Mouse (Mus musculus) cerebral cortex, adult 2 months (tissue): Measurements from ENCODE around the gene Mrpl36.

Experiments
- WGBS: fragments of 180-500 bp; shearing (Covaris S2); methylation state at CpG from one replicate; pipeline ENCODE4 v1.1.7; 2018; 5-methylcytosine and 5-hydroxymethylcytosine counted together

The Mrpl36 gene

GRCm38 (mm10) chr13:73327827-73328698, at the start of gene Mrpl36, which contains the start of gene Ndufs6:
TSS of gene Mrpl36 (plus strand) at chr13:73328513.
TSS of gene Ndufs6 (minus strand) at chr13:73328542.
- 2% methylated on average over 45 of the region's 45 CpGs for WGBS

- 75% methylated on average over 1 of the region's 1 CpGs for WGBS
Measured at GRCm38 (mm10) chr13:73279196-73279595, 49.1 kb upstream of the Mrpl36 start.

- WGBS = 94% methylated on average over 2 of the region's 2 CpGs
Measured at GRCm38 (mm10) chr13:73282407-73282806, 45.9 kb upstream of the Mrpl36 start.

- WGBS = 78% methylated on average over 1 of the region's 1 CpGs
Measured at GRCm38 (mm10) chr13:73283534-73283933, 44.8 kb upstream of the Mrpl36 start.

GRCm38 (mm10) chr13:73290206-73290605, 38.1 kb upstream of the Mrpl36 start:
- WGBS = 92% methylated on average over 6 of the region's 6 CpGs

- WGBS = 59% methylated on average over 2 of the region's 2 CpGs
Measured at GRCm38 (mm10) chr13:73291102-73291501, 37.2 kb upstream of the Mrpl36 start.

- WGBS = 84% methylated on average over 4 of the region's 4 CpGs
Measured at GRCm38 (mm10) chr13:73298717-73299116, 29.6 kb upstream of the Mrpl36 start.

- 68% methylated on average over 5 of the region's 5 CpGs for whole genome bisulfite sequencing
Measured at GRCm38 (mm10) chr13:73299322-73299721, 29.0 kb upstream of the Mrpl36 start.

GRCm38 (mm10) chr13:73304729-73305128, 23.6 kb upstream of the Mrpl36 start:
- WGBS = 89% methylated on average over 6 of the region's 6 CpGs

GRCm38 (mm10) chr13:73305398-73306084, 22.8 kb upstream of the Mrpl36 start:
- WGBS = 63% methylated on average over 8 of the region's 8 CpGs

GRCm38 (mm10) chr13:73306085-73306410, 22.3 kb upstream of the Mrpl36 start:
- WGBS = 74% methylated on average over 4 of the region's 4 CpGs

- 82% methylated on average over 4 of the region's 4 CpGs for WGBS
Measured at GRCm38 (mm10) chr13:73306430-73306829, 21.9 kb upstream of the Mrpl36 start.

GRCm38 (mm10) chr13:73310183-73310929, 18.0 kb upstream of the Mrpl36 start:
- 43% methylated on average over 8 of the region's 8 CpGs for WGBS

GRCm38 (mm10) chr13:73320048-73320447, 8.3 kb upstream of the Mrpl36 start:
- WGBS = 96% methylated on average over 4 of the region's 4 CpGs

GRCm38 (mm10) chr13:73322626-73323025, 5.7 kb upstream of the Mrpl36 start:
- 91% methylated on average over 10 of the region's 10 CpGs for WGBS

- 96% methylated on average over 4 of the region's 4 CpGs for WGBS
Measured at GRCm38 (mm10) chr13:73323406-73323805, 4.9 kb upstream of the Mrpl36 start.

GRCm38 (mm10) chr13:73330844-73331501, 2.7 kb downstream of the Mrpl36 start:
- WGBS = under 1% methylated on average over 42 of the region's 42 CpGs

- 35% methylated on average over 3 of the region's 3 CpGs for WGBS
Measured at GRCm38 (mm10) chr13:73331736-73332135, 3.4 kb downstream of the Mrpl36 start.

- WGBS = 53% methylated on average over 7 of the region's 7 CpGs
Measured at GRCm38 (mm10) chr13:73336753-73337152, 8.4 kb downstream of the Mrpl36 start.

GRCm38 (mm10) chr13:73345102-73345890, 17.0 kb downstream of the Mrpl36 start:
- WGBS = 78% methylated on average over 9 of the region's 9 CpGs

GRCm38 (mm10) chr13:73346131-73346530, 17.8 kb downstream of the Mrpl36 start:
- WGBS = 41% methylated on average over 2 of the region's 2 CpGs
